Comparison of ENCODE assay signal across 34 mouse cellular contexts in the genomic region with DNA sequence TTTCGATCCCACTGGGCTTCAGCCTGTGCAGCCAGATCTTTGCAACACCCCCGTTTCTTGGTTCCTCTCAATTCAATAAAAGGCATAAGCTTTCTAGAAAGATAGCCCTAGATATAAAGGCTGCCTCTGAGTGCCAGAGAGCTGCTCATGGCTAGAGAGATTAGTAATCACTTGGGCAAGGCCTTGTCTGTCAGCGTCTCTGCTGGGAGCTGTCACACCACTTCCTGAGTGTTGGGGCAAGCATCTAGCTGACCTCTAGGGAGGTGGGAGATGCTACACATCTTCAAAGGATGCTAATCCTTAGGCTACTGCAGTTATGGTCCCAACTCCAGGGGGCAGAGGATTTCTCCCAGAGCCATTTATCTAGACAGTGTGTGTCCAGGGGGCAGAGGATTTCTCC. TPM values are rescaled to one million over a fixed set of nuclear protein-coding genes. Genes with fewer than 3 reads are reported as not detected.
DNase-seq lines count a peak whose midpoint lies in the region; ATAC-seq and TF ChIP-seq lines count a peak whose summit lies in the region.
"Had no signal": no experiment of that assay in that cellular context is flagged by ENCODE, and none has a peak within 500 bp of the region (broad histone marks: within the 10 kb centered on the region; RNA-seq: fewer than 3 reads in every experiment).

No protein-coding gene starts in this region.

- H3K36me3 ChIP-seq in liver, embryonic 11.5 days (ENCODE audit: control insufficient read depth, insufficient read depth, low read length) = no peaks in the 10 kb centered on the region
- H3K36me3 ChIP-seq: embryonic facial prominence, embryonic 12.5 days; embryonic facial prominence, embryonic 15.5 days; forebrain, embryonic 12.5 days; forebrain, embryonic 15.5 days; G1E; heart, embryonic 10.5 days; heart, embryonic 13.5 days had no signal

- TF ChIP-seq POLR2A in bone marrow, adult 2 months (IDR thresholded peaks at IDR 0.05; ENCODE audit: borderline replicate concordance, control insufficient read depth, low read depth, low read length) = no peak

- peak; percentile 34; the same call in 1 of the 2 replicates for ATAC-seq in liver, embryonic 11.5 days (replicated peaks; ENCODE audit: low FRiP score)
- ATAC-seq in megakaryocyte-erythroid progenitor cell, adult 5-6 weeks (replicated peaks; ENCODE audit: low FRiP score, low TSS enrichment, poor library complexity, severe bottlenecking) = peak; percentile 47; the same call in 1 of the 2 replicates
- ATAC-seq: activated CD4-positive, CD25-positive, alpha-beta regulatory T cell, adult 4 months; forebrain, embryonic 15.5 days; hindbrain, postnatal 0 days had no signal

- WGBS in liver, embryonic 11.5 days = 40% methylated on average over 3 of the region's 3 CpGs
- 28% methylated on average over 3 of the region's 3 CpGs for WGBS in bone marrow, adult 2 months

- no peak overlapping the region for H3K9ac ChIP-seq in liver, embryonic 11.5 days (ENCODE audit: low read depth, low read length)
- H3K9ac ChIP-seq: embryonic facial prominence, embryonic 12.5 days; embryonic facial prominence, embryonic 15.5 days; forebrain, embryonic 12.5 days; forebrain, embryonic 15.5 days; heart, embryonic 13.5 days; hindbrain, embryonic 14.5 days had no signal

- H3K4me3 ChIP-seq in liver, embryonic 11.5 days (ENCODE audit: low read depth, low read length) = no peak overlapping the region
- H3K4me3 ChIP-seq in bone marrow, adult 2 months (replicated peaks; ENCODE audit: control insufficient read depth, low read depth, low read length) = no peak overlapping the region
- H3K4me3 ChIP-seq: embryonic facial prominence, embryonic 12.5 days; embryonic facial prominence, embryonic 15.5 days; forebrain, embryonic 12.5 days; forebrain, embryonic 15.5 days; heart, adult 2 months; heart, embryonic 10.5 days; heart, embryonic 13.5 days had no signal

- no peak overlapping the region for H3K27ac ChIP-seq in liver, embryonic 11.5 days (ENCODE audit: low read depth, low read length)
- peak overlapping the region; percentile 26; the same call in 1 of the 2 replicates for H3K27ac ChIP-seq in bone marrow, adult 2 months (ENCODE audit: control insufficient read depth, insufficient read depth, low read depth, low read length, poor library complexity)
- H3K27ac ChIP-seq: embryonic facial prominence, embryonic 12.5 days; embryonic facial prominence, embryonic 15.5 days; forebrain, embryonic 12.5 days; forebrain, embryonic 15.5 days; heart, adult 2 months; heart, embryonic 10.5 days; heart, embryonic 13.5 days; hindbrain, embryonic 14.5 days; hindbrain, postnatal 0 days had no signal

- H3K4me1 ChIP-seq in liver, embryonic 11.5 days (replicated peaks; ENCODE audit: control insufficient read depth, insufficient read depth, low read length) = peaks cover 4% of the 10 kb centered on the region
- peaks cover 1% of the 10 kb centered on the region; the same call in 1 of the 2 replicates for H3K4me1 ChIP-seq in bone marrow, adult 2 months (ENCODE audit: control insufficient read depth, insufficient read depth, low read length)
- H3K4me1 ChIP-seq: forebrain, embryonic 12.5 days; forebrain, embryonic 15.5 days had no signal

- DNase-seq in liver, embryonic 11.5 days (ENCODE audit: low spot score) = no peak
- no peak for DNase-seq in liver
- peak; percentile 49 for DNase-seq in 416B (ENCODE audit: low read depth)
- DNase-seq in adrenal gland, postnatal 4 days (ENCODE audit: low spot score in 2 of 2) = no peak
- no peak for DNase-seq in retina, embryonic 14.5 days (ENCODE audit: low spot score)
- DNase-seq: adrenal gland, adult 8-10 months; adrenal gland, postnatal 25 days; B cell, adult 2 months; cerebellum, adult 11 months; cerebellum, adult 2 months; cerebellum, adult 9-11 months; cerebellum, postnatal 25 days; gastrocnemius, postnatal 25 days; heart, adult 2 months; heart, postnatal 14 days; heart, postnatal 4 days had no signal

- H3K4me2 ChIP-seq in liver, embryonic 11.5 days = no peak overlapping the region
- H3K4me2 ChIP-seq: embryonic facial prominence, embryonic 12.5 days; embryonic facial prominence, embryonic 15.5 days; forebrain, embryonic 12.5 days; forebrain, embryonic 15.5 days; heart, embryonic 13.5 days; hindbrain, embryonic 14.5 days had no signal

- H3K9me3 ChIP-seq in liver, embryonic 11.5 days (ENCODE audit: control insufficient read depth, low read length) = no peaks in the 10 kb centered on the region
- H3K9me3 ChIP-seq: embryonic facial prominence, embryonic 12.5 days; embryonic facial prominence, embryonic 15.5 days; forebrain, embryonic 12.5 days; forebrain, embryonic 15.5 days; G1E; heart, embryonic 10.5 days; heart, embryonic 13.5 days had no signal

- TF ChIP-seq CTCF in bone marrow, adult 2 months (IDR thresholded peaks at IDR 0.05; ENCODE audit: control insufficient read depth, insufficient read depth, low read length) = no peak

- H3K27me3 ChIP-seq in liver, embryonic 11.5 days (replicated peaks; ENCODE audit: control insufficient read depth, insufficient read depth, low read length) = no peaks in the 10 kb centered on the region
- H3K27me3 ChIP-seq: embryonic facial prominence, embryonic 12.5 days; embryonic facial prominence, embryonic 15.5 days; forebrain, embryonic 12.5 days; forebrain, embryonic 15.5 days had no signal

RNA-seq across cellular contexts. Expression of gene Aldh3b2, which starts 4.9 kb away (rescaled TPM):
- polyA plus RNA-seq in liver, embryonic 11.5 days (2014; fragmentation: Nextera tagmentation; extraction: Ambion mirVana) = 0.48 and 0.70 TPM in 2 replicates
- polyA plus RNA-seq in bone marrow, adult 2 months (2011; ENCODE audit: insufficient read depth, insufficient read length, low replicate concordance, missing spikeins) = 2.4 and 4.2 TPM in 2 replicates
- 0.50 TPM in 1 of 2 replicates, not detected in the other for total RNA-seq in megakaryocyte-erythroid progenitor cell, adult 5-6 weeks (2014; fragmentation: Nextera tagmentation)
- total RNA-seq in megakaryocyte-erythroid progenitor cell, adult 5-6 weeks (2017) = 0.99 TPM in 1 of 2 replicates, not detected in the other
- total RNA-seq in adrenal gland, postnatal 4 days (2021) = 1 to 10 TPM; 7.5 to 8.4 TPM
- total RNA-seq: CH12.LX; granulocyte monocyte progenitor cell, adult 5-6 weeks had no signal
- polyA plus RNA-seq: activated CD4-positive, CD25-positive, alpha-beta regulatory T cell, adult 4 months; G1E; heart, embryonic 13.5 days had no signal

RNA-seq across cellular contexts. Expression of gene Aldh3b3, which starts 8.8 kb away (rescaled TPM):
- not detected in 2 replicates for polyA plus RNA-seq in liver, embryonic 11.5 days (2014; fragmentation: Nextera tagmentation; extraction: Ambion mirVana)
- 1.6 and 4.4 TPM in 2 replicates for polyA plus RNA-seq in bone marrow, adult 2 months (2011; ENCODE audit: insufficient read depth, insufficient read length, low replicate concordance, missing spikeins)
- not detected in 2 replicates for total RNA-seq in megakaryocyte-erythroid progenitor cell, adult 5-6 weeks (2014; fragmentation: Nextera tagmentation)
- not detected in 2 replicates for total RNA-seq in megakaryocyte-erythroid progenitor cell, adult 5-6 weeks (2017)
- under 1 TPM; 0.67 to 0.87 TPM for total RNA-seq in adrenal gland, postnatal 4 days (2021)
- total RNA-seq: CH12.LX; gastrocnemius, adult 8-10 months; gastrocnemius, postnatal 25 days; granulocyte monocyte progenitor cell, adult 5-6 weeks; hindbrain, postnatal 0 days had no signal
- polyA plus RNA-seq: activated CD4-positive, CD25-positive, alpha-beta regulatory T cell, adult 4 months; embryonic facial prominence, embryonic 12.5 days; forebrain, embryonic 12.5 days; forebrain, embryonic 15.5 days; G1E; heart, embryonic 10.5 days; heart, embryonic 13.5 days; heart, embryonic 16.5 days; hindbrain, embryonic 11.5 days; hindbrain, embryonic 14.5 days; hindbrain, postnatal 0 days had no signal

RNA-seq across cellular contexts. Expression of gene Acy3, which starts 19.1 kb away (rescaled TPM):
- 12.0 and 14.5 TPM in 2 replicates for polyA plus RNA-seq in liver, embryonic 11.5 days (2014; fragmentation: Nextera tagmentation; extraction: Ambion mirVana)
- polyA plus RNA-seq in bone marrow, adult 2 months (2011; ENCODE audit: insufficient read depth, insufficient read length, low replicate concordance, missing spikeins) = 5.1 and 10.7 TPM in 2 replicates
- total RNA-seq in megakaryocyte-erythroid progenitor cell, adult 5-6 weeks (2014; fragmentation: Nextera tagmentation) = 5.6 and 8.0 TPM in 2 replicates
- 2.3 and 2.5 TPM in 2 replicates for total RNA-seq in megakaryocyte-erythroid progenitor cell, adult 5-6 weeks (2017)
- total RNA-seq in adrenal gland, postnatal 4 days (2021) = 10 to 100 TPM; 32.3 to 36.8 TPM

RNA-seq across cellular contexts. Expression of gene Tbx10, which starts 25.3 kb away (rescaled TPM):
- polyA plus RNA-seq in liver, embryonic 11.5 days (2014; fragmentation: Nextera tagmentation; extraction: Ambion mirVana) = 1.8 TPM in 2 replicates
- not detected in 2 replicates for polyA plus RNA-seq in bone marrow, adult 2 months (2011; ENCODE audit: insufficient read depth, insufficient read length, low replicate concordance, missing spikeins)
- not detected in 2 replicates for total RNA-seq in megakaryocyte-erythroid progenitor cell, adult 5-6 weeks (2014; fragmentation: Nextera tagmentation)
- total RNA-seq in megakaryocyte-erythroid progenitor cell, adult 5-6 weeks (2017) = not detected in 2 replicates
- under 1 TPM in 1 of 2 experiments, not detected in 1; 0.34 TPM for total RNA-seq in adrenal gland, postnatal 4 days (2021)
- total RNA-seq: adrenal gland, adult 8-10 months; adrenal gland, postnatal 25 days; CH12.LX; common myeloid progenitor, adult 5-6 weeks; G1E; gastrocnemius, postnatal 25 days; granulocyte monocyte progenitor cell, adult 5-6 weeks; heart, adult 2 months; heart, postnatal 14 days; heart, postnatal 4 days; hindbrain, postnatal 0 days had no signal
- polyA plus RNA-seq: activated CD4-positive, CD25-positive, alpha-beta regulatory T cell, adult 4 months; embryonic facial prominence, embryonic 12.5 days; embryonic facial prominence, embryonic 15.5 days; forebrain, embryonic 12.5 days; G1E; heart, embryonic 13.5 days; heart, embryonic 16.5 days had no signal

RNA-seq across cellular contexts. Expression of gene Unc93b1, which starts 32.3 kb away (rescaled TPM):
- polyA plus RNA-seq in liver, embryonic 11.5 days (2014; fragmentation: Nextera tagmentation; extraction: Ambion mirVana) = 14.2 and 16.0 TPM in 2 replicates
- 80.1 and 177 TPM in 2 replicates for polyA plus RNA-seq in bone marrow, adult 2 months (2011; ENCODE audit: insufficient read depth, insufficient read length, low replicate concordance, missing spikeins)
- total RNA-seq in megakaryocyte-erythroid progenitor cell, adult 5-6 weeks (2014; fragmentation: Nextera tagmentation) = 9.1 and 10.4 TPM in 2 replicates
- total RNA-seq in megakaryocyte-erythroid progenitor cell, adult 5-6 weeks (2017) = 3.9 and 16.4 TPM in 2 replicates
- 10 to 100 TPM; 53.9 to 60.7 TPM for total RNA-seq in adrenal gland, postnatal 4 days (2021)

Comparison
In these comparisons a context has a peak if more than half of its experiments do, and no peak if none do; other contexts are left out.
1. RNA of gene Aldh3b2, which starts 4.9 kb away (total RNA-seq): 7.5 to 8.4 TPM in adrenal gland, postnatal 4 days; 0.50 to 0.99 TPM in megakaryocyte-erythroid progenitor cell, adult 5-6 weeks; every median in the first group is over 4 times any median in the second.